Mouse (Mus musculus): Measurements from ENCODE around the gene Unc5b. TPM values are rescaled to one million over a fixed set of nuclear protein-coding genes. Genes with fewer than 3 reads are reported as not detected.

Gene Unc5b
- total RNA-seq, 2 experiments from 2014 or later = 5.9 to 8.3 TPM

GRCm38 (mm10) chr10:60800295-60801167, 30.9 kb downstream of the Unc5b start:
- no peak for DNase-seq

GRCm38 (mm10) chr10:60797682-60798422, 33.5 kb downstream of the Unc5b start:
- no peak for DNase-seq

DNA sequence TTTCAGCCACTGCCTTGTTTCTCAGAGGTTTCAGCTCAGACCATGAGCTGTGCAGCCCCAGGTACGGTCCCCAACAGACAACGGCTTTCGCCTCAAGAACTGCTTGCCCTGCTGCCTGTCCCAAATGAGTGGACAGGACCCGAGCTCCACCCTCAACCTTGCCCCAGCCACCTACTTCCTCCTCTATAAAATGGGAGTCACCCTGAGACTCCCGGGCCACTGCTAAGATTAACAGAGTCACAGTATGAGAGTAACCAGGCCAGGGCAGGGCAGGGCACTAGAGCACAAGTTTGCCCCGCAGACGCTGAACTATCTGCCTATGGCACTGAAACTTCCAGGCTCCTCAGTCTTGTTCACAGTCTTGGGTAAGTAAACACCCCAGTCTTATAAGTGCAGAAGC, 34.9 kb downstream of the Unc5b start:
- no peak for DNase-seq

GRCm38 (mm10) chr10:60796028-60796427, 35.4 kb downstream of the Unc5b start:
- DNase-seq = no peak

DNA sequence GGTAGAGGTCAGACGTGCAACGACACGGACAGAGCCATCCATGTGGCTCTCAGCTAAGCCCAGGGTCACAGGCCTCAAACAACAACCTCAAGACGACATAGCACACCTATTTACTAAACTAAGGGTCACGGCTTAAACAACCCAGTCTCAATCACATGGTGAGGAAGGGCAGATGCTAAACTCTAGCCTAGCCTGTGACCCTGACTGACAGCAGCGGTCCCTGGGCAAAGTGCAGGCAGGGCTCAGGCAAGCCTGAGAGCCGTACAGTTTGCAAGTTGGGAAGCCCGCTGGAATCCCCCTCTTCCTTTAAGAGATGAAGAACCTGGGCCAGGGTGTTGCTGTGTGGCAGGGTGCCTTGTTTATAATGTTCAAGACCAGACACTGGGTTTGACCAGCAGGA, 36.6 kb downstream of the Unc5b start:
- no peak for DNase-seq

- DNase-seq = no peak
Measured at GRCm38 (mm10) chr10:60794374-60794773, 37.0 kb downstream of the Unc5b start.

DNA sequence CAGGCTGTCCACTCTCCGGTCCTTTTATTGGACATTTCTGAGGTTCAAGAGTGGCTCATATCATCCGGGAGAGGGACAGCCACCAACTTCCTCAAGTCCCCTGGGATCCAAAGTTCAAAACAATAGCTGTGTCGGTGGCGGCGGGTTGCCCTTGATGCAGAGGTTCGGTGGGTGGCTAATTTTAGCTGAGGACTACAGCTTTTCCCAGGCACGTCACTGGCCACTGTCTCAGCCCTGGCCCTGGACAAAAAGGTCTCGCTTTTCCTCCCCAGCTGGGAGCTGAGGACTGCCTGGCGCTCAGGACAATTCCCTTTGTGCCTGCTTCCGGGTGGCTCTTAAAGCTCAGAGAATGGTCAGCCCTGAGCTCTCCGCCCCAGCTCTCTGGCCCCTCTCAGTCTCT, 38.5 kb downstream of the Unc5b start:
- peak; percentile 36 to 57 for DNase-seq

GRCm38 (mm10) chr10:60792365-60792764, 39.0 kb downstream of the Unc5b start:
- DNase-seq = no peak

DNA sequence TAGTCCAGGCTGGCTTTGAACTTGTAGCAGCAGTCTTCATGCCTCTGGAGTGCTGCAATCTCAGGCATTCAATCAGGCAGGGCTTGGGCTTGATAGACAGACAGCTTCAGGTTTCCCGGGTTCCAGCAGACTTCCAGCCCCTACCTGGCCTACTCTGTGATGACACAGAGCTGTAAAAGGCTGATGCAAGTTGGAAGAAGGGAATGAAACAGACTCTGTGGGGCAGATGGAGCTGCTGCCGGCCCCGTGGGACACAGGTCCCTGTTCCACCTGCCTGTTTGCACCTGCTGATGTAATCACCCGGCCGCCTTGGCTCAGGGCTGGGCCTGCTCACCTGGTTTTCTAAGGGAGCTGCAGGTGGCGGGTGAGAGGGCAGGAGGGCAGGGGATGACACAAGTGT, 40.5 kb downstream of the Unc5b start:
- DNase-seq = no peak

DNA sequence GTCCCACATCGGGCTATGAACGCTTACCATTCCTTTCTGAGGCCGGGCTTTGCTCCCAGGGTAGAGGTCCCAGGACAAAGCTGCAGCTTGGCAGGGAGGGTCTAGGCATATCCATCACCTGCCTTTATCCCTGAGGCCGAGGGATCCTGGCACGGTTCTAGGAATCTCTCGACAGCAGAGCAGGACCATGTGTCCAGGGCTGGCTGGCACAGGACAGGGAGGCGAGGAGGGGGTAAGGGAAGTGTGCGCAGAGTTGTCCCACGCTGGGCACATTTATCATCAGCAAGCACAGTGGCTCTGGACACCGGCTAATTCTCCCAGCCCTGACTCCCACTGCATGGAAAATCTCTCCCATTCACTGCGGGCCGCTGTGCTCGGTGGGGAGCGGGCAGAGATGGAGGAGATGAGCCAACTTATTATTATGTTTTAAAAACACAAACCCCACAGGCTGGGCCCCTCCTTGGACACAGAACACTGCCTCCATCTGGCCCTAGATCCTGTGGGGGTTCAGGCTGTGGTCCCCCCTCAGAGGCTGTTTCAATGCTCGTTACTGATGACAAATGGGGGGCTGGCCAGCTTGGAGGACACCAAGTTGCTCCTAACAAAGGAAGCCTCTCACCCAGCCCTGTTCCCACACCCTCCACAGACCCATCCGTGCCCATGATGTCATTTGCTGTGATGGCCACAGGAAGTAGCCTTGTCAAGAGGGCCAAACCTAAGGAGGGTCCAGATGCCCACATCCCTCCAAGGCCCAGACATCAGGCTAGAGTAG, 43.9 kb downstream of the Unc5b start:
- no peak for DNase-seq

- no peak for DNase-seq
Measured at GRCm38 (mm10) chr10:60783608-60784007, 47.8 kb downstream of the Unc5b start.

- peak; percentile 75 to 81 for DNase-seq
Measured at GRCm38 (mm10) chr10:60779628-60780027, 51.8 kb downstream of the Unc5b start.

DNA sequence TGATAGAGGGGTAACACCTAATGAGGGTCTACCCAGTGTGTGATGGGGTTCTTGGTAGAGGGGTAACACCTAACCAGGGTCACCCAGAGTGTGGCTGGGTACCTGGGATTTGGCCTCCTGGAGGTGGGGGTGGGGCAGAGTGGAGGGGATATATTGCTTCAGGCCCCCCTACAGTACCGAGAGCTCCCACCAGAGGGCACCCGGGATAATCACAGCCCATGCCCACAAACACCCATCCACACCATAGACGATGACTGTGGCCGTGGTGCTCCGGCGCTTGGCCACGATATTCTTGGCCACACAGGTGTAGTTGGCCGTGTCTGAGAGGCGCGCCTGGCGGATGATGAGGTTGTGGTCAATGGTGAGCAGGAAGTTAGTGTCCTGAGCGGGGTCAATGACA, 52.8 kb downstream of the Unc5b start:
- DNase-seq = peak; percentile 25 to 34

GRCm38 (mm10) chr10:60775473-60775872, 55.9 kb downstream of the Unc5b start:
- no peak for DNase-seq

DNA sequence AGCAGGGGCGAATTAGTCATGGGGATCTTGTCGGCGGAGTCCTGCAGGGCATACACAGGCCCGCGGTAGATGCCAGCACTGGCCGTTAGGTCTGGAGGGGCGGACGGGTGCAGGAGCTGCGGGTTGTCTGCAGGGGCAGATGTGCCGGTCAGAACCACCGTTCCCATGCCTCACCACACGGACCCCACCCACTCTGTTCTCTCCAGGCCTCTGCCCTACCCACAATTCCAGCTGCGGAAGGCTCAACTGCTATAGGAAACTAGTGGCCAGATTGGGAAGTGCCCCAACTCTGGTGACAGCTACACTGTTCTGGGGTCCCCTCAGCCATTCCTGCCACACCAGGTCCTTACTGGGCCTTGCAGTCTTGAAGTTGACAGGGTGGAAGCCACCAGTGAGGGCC, 56.8 kb downstream of the Unc5b start:
- DNase-seq = no peak

DNA sequence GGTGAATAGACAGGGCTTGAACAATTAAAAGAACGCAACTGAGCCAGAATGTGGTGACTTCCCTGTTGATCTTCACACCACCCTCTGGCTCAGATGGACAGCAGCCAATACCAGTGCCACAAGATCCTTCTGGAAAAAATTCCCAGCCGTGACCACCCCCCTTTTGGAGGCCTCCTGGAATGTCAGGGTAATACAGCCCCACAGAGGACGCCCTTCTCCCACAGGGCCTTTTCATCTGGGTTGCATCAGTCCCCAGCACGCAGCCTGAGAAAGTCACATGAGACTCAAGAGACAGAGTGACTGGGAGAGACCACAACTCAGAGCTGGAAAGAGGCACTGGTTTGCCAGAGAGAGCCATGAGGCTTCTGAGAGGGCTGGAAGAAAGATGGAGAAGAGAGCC, 60.5 kb downstream of the Unc5b start:
- no peak for DNase-seq

DNA sequence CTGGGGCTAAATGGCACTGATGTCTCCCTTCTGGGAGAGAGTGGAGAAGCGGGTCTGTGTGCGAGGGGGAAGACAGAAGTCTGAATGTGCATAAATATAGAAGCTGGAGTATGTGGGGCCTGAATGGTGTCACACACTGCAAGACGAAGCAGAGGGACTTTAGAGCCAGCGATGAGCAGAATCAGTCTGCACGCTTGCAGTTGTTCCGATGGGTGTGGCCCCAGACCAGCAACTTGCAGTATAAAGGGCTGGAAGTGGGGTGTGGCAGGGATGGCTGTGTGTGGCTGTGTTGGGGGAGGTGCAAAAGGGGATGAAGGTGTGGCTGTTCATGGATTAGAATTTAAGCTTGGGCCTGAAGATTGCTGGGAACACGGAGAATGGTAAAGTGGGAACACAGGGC, 62.8 kb downstream of the Unc5b start:
- DNase-seq = no peak

- DNase-seq = no peak
Measured at GRCm38 (mm10) chr10:60767400-60767799, 64.0 kb downstream of the Unc5b start.

GRCm38 (mm10) chr10:60762126-60762525, 69.3 kb downstream of the Unc5b start:
- no peak for DNase-seq

GRCm38 (mm10) chr10:60760377-60760776, 71.0 kb downstream of the Unc5b start:
- DNase-seq = peak; percentile 92 to 93

- DNase-seq = peak; percentile 64 to 74
Measured at GRCm38 (mm10) chr10:60756992-60757391, 74.4 kb downstream of the Unc5b start.

DNA sequence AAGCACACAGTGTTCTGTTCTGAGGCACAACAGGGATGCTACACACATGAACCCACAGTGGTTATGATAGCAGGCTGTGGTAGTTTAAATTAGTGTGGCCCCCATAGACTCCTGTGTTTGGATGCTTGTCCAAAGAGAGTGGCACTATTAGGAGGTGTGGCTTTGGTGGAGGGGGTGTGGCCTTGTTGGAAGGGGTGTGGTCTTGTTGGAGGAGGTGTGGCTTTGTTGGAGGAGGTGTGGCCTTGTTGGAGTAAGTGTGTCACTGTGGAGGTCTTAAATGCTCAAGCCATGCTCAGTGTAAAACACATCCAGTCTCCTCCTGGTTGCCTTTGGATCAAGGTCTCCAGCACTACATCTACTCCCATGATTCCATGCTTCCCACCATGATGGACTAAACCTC, 75.2 kb downstream of the Unc5b start:
- no peak for DNase-seq

DNA sequence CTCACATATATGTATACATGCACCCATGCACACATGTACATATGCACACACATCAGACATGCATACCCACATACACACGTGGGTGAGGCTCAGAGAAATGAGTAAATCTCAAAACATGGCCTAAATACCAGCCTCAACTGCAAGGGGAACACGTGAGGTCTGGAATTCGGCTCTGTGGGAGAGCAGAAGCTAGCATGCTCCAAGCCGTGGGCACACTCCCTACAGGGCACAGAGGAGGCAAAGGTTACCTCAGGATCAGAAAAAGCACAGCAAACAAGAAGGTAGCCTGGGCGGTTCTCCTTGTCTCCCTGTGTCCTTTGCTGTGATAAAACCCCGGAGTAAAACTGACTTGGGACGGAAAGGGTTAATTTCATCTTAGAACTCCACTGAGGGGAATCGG, 77.4 kb downstream of the Unc5b start:
- DNase-seq = no peak
